8 mouse cellular contexts compared by ENCODE assay signal in genomic region chr7:99384101-99384611, GRCm38 (mm10). TPM values are rescaled to one million over a fixed set of nuclear protein-coding genes. Genes with fewer than 3 reads are reported as not detected.
DNase-seq lines count a peak whose midpoint lies in the region; ATAC-seq lines count a peak whose summit lies in the region.

No protein-coding gene starts in this region.

- DNase-seq in lung, postnatal 10 days, result peak; percentile 73
- no peak for DNase-seq in Muller cell, postnatal 12 days (ENCODE audit: inconsistent ontology term)
- no peak for DNase-seq in layer of hippocampus, adult 9-11 months
- no peak for DNase-seq in MN1 (ENCODE audit: low spot score)

- peak overlapping the region; percentile 9; the same call in 1 of the 2 replicates for H3K4me3 ChIP-seq in embryonic facial prominence, embryonic 12.5 days
- peak overlapping the region; percentile 90 for H3K4me3 ChIP-seq in forebrain, embryonic 16.5 days (replicated peaks; ENCODE audit: low read length)
- H3K4me3 ChIP-seq in intestine, embryonic 16.5 days (ENCODE audit: low read length), result peak overlapping the region; percentile 73; the same call in 1 of the 2 replicates

- H3K4me1 ChIP-seq in embryonic facial prominence, embryonic 12.5 days, result peaks cover 34% of the 10 kb centered on the region
- H3K4me1 ChIP-seq in forebrain, embryonic 16.5 days (replicated peaks; ENCODE audit: control insufficient read depth, insufficient read depth, low read length), result peaks cover 37% of the 10 kb centered on the region
- H3K4me1 ChIP-seq in intestine, embryonic 16.5 days (ENCODE audit: control insufficient read depth, insufficient read depth, low read length), result peaks cover 42% of the 10 kb centered on the region

- no peak for ATAC-seq in embryonic facial prominence, embryonic 12.5 days (ENCODE audit: insufficient number of reproducible peaks, insufficient read depth, low FRiP score, low TSS enrichment)
- ATAC-seq in forebrain, embryonic 16.5 days, result no peak
- no peak for ATAC-seq in intestine, embryonic 16.5 days
- no peak for ATAC-seq in activated CD4-positive, CD25-positive, alpha-beta regulatory T cell, adult 4 months

- no peak overlapping the region; the same call in 1 of the 2 replicates for H3K9ac ChIP-seq in embryonic facial prominence, embryonic 12.5 days
- peak overlapping the region; percentile 82 for H3K9ac ChIP-seq in forebrain, embryonic 16.5 days (replicated peaks; ENCODE audit: low read depth, low read length)
- peak overlapping the region; percentile 84 for H3K9ac ChIP-seq in intestine, embryonic 16.5 days (ENCODE audit: low read depth, low read length)

- peak overlapping the region; percentile 96; the same call in 1 of the 2 replicates for H3K4me2 ChIP-seq in embryonic facial prominence, embryonic 12.5 days (replicated peaks)
- H3K4me2 ChIP-seq in forebrain, embryonic 16.5 days (ENCODE audit: low read length), result peak overlapping the region; percentile 65
- H3K4me2 ChIP-seq in intestine, embryonic 16.5 days (ENCODE audit: low read depth, low read length), result peak overlapping the region; percentile 94

- peak overlapping the region; percentile 33 for H3K27ac ChIP-seq in embryonic facial prominence, embryonic 12.5 days
- H3K27ac ChIP-seq in forebrain, embryonic 16.5 days (ENCODE audit: low read length), result no peak overlapping the region
- H3K27ac ChIP-seq in intestine, embryonic 16.5 days (ENCODE audit: low read length), result peak overlapping the region; percentile 76

- WGBS in embryonic facial prominence, embryonic 12.5 days, result 24% methylated on average over 4 of the region's 4 CpGs
- WGBS in forebrain, embryonic 16.5 days, result 18% methylated on average over 4 of the region's 4 CpGs
- 25% methylated on average over 4 of the region's 4 CpGs for WGBS in intestine, embryonic 16.5 days

- no peaks in the 10 kb centered on the region for H3K9me3 ChIP-seq in embryonic facial prominence, embryonic 12.5 days
- H3K9me3 ChIP-seq in forebrain, embryonic 16.5 days (ENCODE audit: control insufficient read depth, low read length), result no peaks in the 10 kb centered on the region
- no peaks in the 10 kb centered on the region for H3K9me3 ChIP-seq in intestine, embryonic 16.5 days (ENCODE audit: control insufficient read depth, low read length)

- no peaks in the 10 kb centered on the region for H3K27me3 ChIP-seq in embryonic facial prominence, embryonic 12.5 days
- no peaks in the 10 kb centered on the region for H3K27me3 ChIP-seq in forebrain, embryonic 16.5 days (replicated peaks; ENCODE audit: control insufficient read depth, insufficient read depth, low read length)
- no peaks in the 10 kb centered on the region for H3K27me3 ChIP-seq in intestine, embryonic 16.5 days (replicated peaks; ENCODE audit: control insufficient read depth, insufficient read depth, low read length)

- peaks cover 11% of the 10 kb centered on the region; the same call in 1 of the 2 replicates for H3K36me3 ChIP-seq in embryonic facial prominence, embryonic 12.5 days
- H3K36me3 ChIP-seq in forebrain, embryonic 16.5 days (ENCODE audit: control insufficient read depth, insufficient read depth), result peaks cover 3% of the 10 kb centered on the region; the same call in 1 of the 2 replicates
- H3K36me3 ChIP-seq in intestine, embryonic 16.5 days (ENCODE audit: control insufficient read depth, insufficient read depth, low read length), result no peaks in the 10 kb centered on the region

RNA-seq across cellular contexts. Expression of gene Gdpd5, which starts 2.9 kb away (rescaled TPM):
- polyA plus RNA-seq in embryonic facial prominence, embryonic 12.5 days (2016; fragmentation: Nextera tagmentation; extraction: Ambion mirVana), result 20.3 and 23.4 TPM in 2 replicates
- polyA plus RNA-seq in forebrain, embryonic 16.5 days (2015; fragmentation: Nextera tagmentation; extraction: Ambion mirVana), result 45.2 and 48.0 TPM in 2 replicates
- 17.1 and 17.5 TPM in 2 replicates for polyA plus RNA-seq in intestine, embryonic 16.5 days (2015; fragmentation: Nextera tagmentation; extraction: Ambion mirVana)
- polyA plus RNA-seq in activated CD4-positive, CD25-positive, alpha-beta regulatory T cell, adult 4 months (2017; shearing (Covaris generic)), result 10 to 100 TPM in 1 of 2 experiments, 1 to 10 TPM in 1; 9.7 to 14.7 TPM

RNA-seq across cellular contexts. Expression of gene Serpinh1, which starts 31.1 kb away (rescaled TPM):
- polyA plus RNA-seq in embryonic facial prominence, embryonic 12.5 days (2016; fragmentation: Nextera tagmentation; extraction: Ambion mirVana), result 1,388 and 1,403 TPM in 2 replicates
- polyA plus RNA-seq in forebrain, embryonic 16.5 days (2015; fragmentation: Nextera tagmentation; extraction: Ambion mirVana), result 201 and 257 TPM in 2 replicates
- polyA plus RNA-seq in intestine, embryonic 16.5 days (2015; fragmentation: Nextera tagmentation; extraction: Ambion mirVana), result 903 and 983 TPM in 2 replicates
- polyA plus RNA-seq in activated CD4-positive, CD25-positive, alpha-beta regulatory T cell, adult 4 months (2017; shearing (Covaris generic)), result not detected

Comparison
In these comparisons a context has a peak if more than half of its experiments do, and no peak if none do; other contexts are left out.
1. H3K4me3 ChIP-seq: peak in every context shown above with its lines; median percentile 90 in forebrain, embryonic 16.5 days; 73 in intestine, embryonic 16.5 days; 9 in embryonic facial prominence, embryonic 12.5 days.
2. RNA of gene Serpinh1, which starts 31.1 kb away (polyA plus RNA-seq): 1,388 to 1,403 TPM in embryonic facial prominence, embryonic 12.5 days, 903 to 983 TPM in intestine, embryonic 16.5 days and 201 to 257 TPM in forebrain, embryonic 16.5 days; not detected in activated CD4-positive, CD25-positive, alpha-beta regulatory T cell, adult 4 months; every median in the first group is over 100 times any median in the second.
3. Peak in every context shown above with its lines, with median percentiles within 50 percentile points of each other: H3K4me2 ChIP-seq.